Mouse (Mus musculus): ENCODE data around the gene Sfxn1. TPM values are rescaled to one million over a fixed set of nuclear protein-coding genes. Genes with fewer than 3 reads are reported as not detected.

The Sfxn1 gene
- polyA plus RNA-seq, 1 experiment from 2014 or later = 34.5 TPM

- Histone ChIP-seq H3K4me3 (ENCODE audit: low read depth, low read length) (no peak overlapping the region), H3K9me3 (ENCODE audit: control insufficient read depth, low read length) (no peaks in the 10 kb centered on the region), H3K27me3 (ENCODE audit: control insufficient read depth, insufficient read depth, low read length) (no peaks in the 10 kb centered on the region), H3K4me1 (replicated peaks; ENCODE audit: control insufficient read depth, insufficient read depth) (no peaks in the 10 kb centered on the region), H3K36me3 (ENCODE audit: control insufficient read depth, insufficient read depth, low read length) (peaks cover 17% of the 10 kb centered on the region), H3K27ac (replicated peaks) (no peak overlapping the region), H3K9ac (ENCODE audit: low read length) (no peak overlapping the region), H3K4me2 (replicated peaks; ENCODE audit: low read depth) (no peak overlapping the region)
- ATAC-seq (ENCODE audit: low FRiP score, low TSS enrichment) (no peak), DNase-seq (ENCODE audit: low spot score) (no peak)
- TF ChIP-seq EP300 (optimal IDR thresholded peaks at IDR 0.05) (no peak), CTCF (IDR thresholded peaks at IDR 0.05; ENCODE audit: low read depth) (no peak)
- WGBS = 74% methylated on average over 6 of the region's 6 CpGs
Measured at GRCm38 (mm10) chr13:54091719-54092118, 20.1 kb downstream of the Sfxn1 start.

DNA sequence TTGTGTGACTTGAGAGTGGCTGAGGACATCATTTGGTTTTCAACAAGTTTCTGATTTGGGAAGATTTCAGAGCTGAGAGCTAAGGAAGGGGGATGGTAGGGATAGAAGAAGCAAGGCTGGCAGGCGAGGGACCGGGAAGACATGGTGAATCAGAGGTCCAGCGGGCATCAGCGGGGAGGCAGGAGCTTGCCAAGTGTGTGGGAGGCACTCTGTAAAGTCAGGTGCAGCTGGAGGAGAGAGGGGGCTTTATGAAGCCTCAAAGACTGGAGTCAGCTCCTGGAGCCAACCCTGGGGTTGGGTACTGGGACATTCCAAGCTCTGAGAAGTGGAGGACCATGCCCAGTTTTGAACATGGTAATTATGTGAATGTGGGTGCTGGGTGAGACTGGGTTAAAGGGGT is 22.7 kb downstream of the Sfxn1 start:
- Histone ChIP-seq H3K4me3 (ENCODE audit: low read depth, low read length) (no peak overlapping the region), H3K27ac (replicated peaks) (no peak overlapping the region), H3K27me3 (ENCODE audit: control insufficient read depth, insufficient read depth, low read length) (no peaks in the 10 kb centered on the region), H3K4me1 (replicated peaks; ENCODE audit: control insufficient read depth, insufficient read depth) (no peaks in the 10 kb centered on the region), H3K4me2 (replicated peaks; ENCODE audit: low read depth) (no peak overlapping the region), H3K9ac (ENCODE audit: low read length) (no peak overlapping the region), H3K36me3 (ENCODE audit: control insufficient read depth, insufficient read depth, low read length) (peaks cover 13% of the 10 kb centered on the region), H3K9me3 (ENCODE audit: control insufficient read depth, low read length) (no peaks in the 10 kb centered on the region)
- no peak for DNase-seq (ENCODE audit: low spot score)
- WGBS = 88% methylated on average over 4 of the region's 4 CpGs
- ATAC-seq (ENCODE audit: low FRiP score, low TSS enrichment) = no peak
- TF ChIP-seq CTCF (IDR thresholded peaks at IDR 0.05; ENCODE audit: low read depth) = no peak
- no peak for TF ChIP-seq EP300 (optimal IDR thresholded peaks at IDR 0.05)

DNA sequence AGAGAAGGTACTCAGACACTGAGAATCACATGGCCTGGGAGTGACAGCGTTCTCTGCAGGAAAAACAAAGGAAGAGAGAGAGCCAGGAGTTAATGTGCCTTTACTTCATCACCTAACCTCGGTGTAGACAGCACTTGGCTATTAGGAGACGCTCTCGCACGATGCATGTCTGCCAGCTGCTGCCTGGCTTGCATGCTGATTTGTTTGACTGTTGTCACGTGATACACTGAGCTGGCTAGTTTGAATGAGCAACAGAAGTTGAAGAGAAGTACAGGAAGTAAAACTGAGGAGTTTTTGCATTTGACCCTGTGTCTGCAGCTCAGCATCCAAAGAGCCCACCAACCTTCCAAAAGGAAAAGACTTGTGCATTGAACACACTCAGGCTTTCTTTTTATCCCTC is 23.3 kb downstream of the Sfxn1 start:
- 69% methylated on average over 6 of the region's 6 CpGs for WGBS
- peaks cover 13% of the 10 kb centered on the region for H3K36me3 ChIP-seq (ENCODE audit: control insufficient read depth, insufficient read depth, low read length)
- no peak for DNase-seq (ENCODE audit: low spot score)
- H3K27me3 ChIP-seq (ENCODE audit: control insufficient read depth, insufficient read depth, low read length) = no peaks in the 10 kb centered on the region
- TF ChIP-seq CTCF (IDR thresholded peaks at IDR 0.05; ENCODE audit: low read depth) (no peak), EP300 (optimal IDR thresholded peaks at IDR 0.05) (no peak)
- H3K4me1 ChIP-seq (replicated peaks; ENCODE audit: control insufficient read depth, insufficient read depth) = no peaks in the 10 kb centered on the region
- no peak overlapping the region for H3K4me3 ChIP-seq (ENCODE audit: low read depth, low read length)
- no peak overlapping the region for H3K27ac ChIP-seq (replicated peaks)
- H3K9me3 ChIP-seq (ENCODE audit: control insufficient read depth, low read length) = no peaks in the 10 kb centered on the region
- ATAC-seq (ENCODE audit: low FRiP score, low TSS enrichment) = no peak
- no peak overlapping the region for H3K4me2 ChIP-seq (replicated peaks; ENCODE audit: low read depth)
- H3K9ac ChIP-seq (ENCODE audit: low read length) = no peak overlapping the region

- Histone ChIP-seq H3K27me3 (ENCODE audit: control insufficient read depth, insufficient read depth, low read length) (no peaks in the 10 kb centered on the region), H3K4me3 (ENCODE audit: low read depth, low read length) (no peak overlapping the region), H3K4me1 (replicated peaks; ENCODE audit: control insufficient read depth, insufficient read depth) (no peaks in the 10 kb centered on the region), H3K4me2 (replicated peaks; ENCODE audit: low read depth) (no peak overlapping the region), H3K9ac (ENCODE audit: low read length) (no peak overlapping the region), H3K9me3 (ENCODE audit: control insufficient read depth, low read length) (no peaks in the 10 kb centered on the region), H3K27ac (replicated peaks) (no peak overlapping the region), H3K36me3 (ENCODE audit: control insufficient read depth, insufficient read depth, low read length) (peaks cover 13% of the 10 kb centered on the region)
- no peak for ATAC-seq (ENCODE audit: low FRiP score, low TSS enrichment)
- 79% methylated on average over 8 of the region's 8 CpGs for WGBS
- no peak for DNase-seq (ENCODE audit: low spot score)
- no peak for TF ChIP-seq CTCF (IDR thresholded peaks at IDR 0.05; ENCODE audit: low read depth)
- TF ChIP-seq EP300 (optimal IDR thresholded peaks at IDR 0.05) = no peak
Measured at GRCm38 (mm10) chr13:54095721-54096120, 24.1 kb downstream of the Sfxn1 start.

- Histone ChIP-seq H3K9me3 (ENCODE audit: control insufficient read depth, low read length) (no peaks in the 10 kb centered on the region), H3K36me3 (ENCODE audit: control insufficient read depth, insufficient read depth, low read length) (peaks cover 10% of the 10 kb centered on the region), H3K9ac (ENCODE audit: low read length) (no peak overlapping the region), H3K4me3 (ENCODE audit: low read depth, low read length) (no peak overlapping the region), H3K27ac (replicated peaks) (no peak overlapping the region), H3K4me2 (replicated peaks; ENCODE audit: low read depth) (no peak overlapping the region), H3K27me3 (ENCODE audit: control insufficient read depth, insufficient read depth, low read length) (no peaks in the 10 kb centered on the region), H3K4me1 (replicated peaks; ENCODE audit: control insufficient read depth, insufficient read depth) (no peaks in the 10 kb centered on the region)
- TF ChIP-seq EP300 (optimal IDR thresholded peaks at IDR 0.05) = no peak
- no peak for TF ChIP-seq CTCF (IDR thresholded peaks at IDR 0.05; ENCODE audit: low read depth)
- WGBS = 90% methylated on average over 4 of the region's 4 CpGs
- DNase-seq (ENCODE audit: low spot score) (no peak), ATAC-seq (ENCODE audit: low FRiP score, low TSS enrichment) (no peak)
Measured at GRCm38 (mm10) chr13:54097227-54097626, 25.6 kb downstream of the Sfxn1 start.

DNA sequence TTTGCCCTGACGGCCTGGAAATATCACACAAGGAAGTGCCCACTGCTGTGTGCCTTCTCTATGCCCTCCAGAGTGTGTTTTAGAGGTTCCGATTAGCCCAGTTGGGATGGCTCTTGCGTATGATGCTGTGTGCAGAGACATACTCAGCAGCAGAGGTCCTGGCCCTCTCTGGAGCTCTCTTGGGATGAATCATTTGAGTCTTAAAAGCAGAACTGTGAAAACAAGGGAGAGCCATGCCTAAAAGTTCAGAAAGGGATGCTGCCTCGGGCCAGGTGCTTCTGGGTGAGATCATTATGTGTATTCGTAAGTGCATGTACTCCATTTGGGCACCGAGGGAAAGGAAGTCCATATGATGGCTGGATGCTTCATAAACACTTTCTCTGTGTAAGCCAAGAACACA is 26.1 kb downstream of the Sfxn1 start:
- Histone ChIP-seq H3K27me3 (ENCODE audit: control insufficient read depth, insufficient read depth, low read length) (no peaks in the 10 kb centered on the region), H3K4me3 (ENCODE audit: low read depth, low read length) (no peak overlapping the region), H3K27ac (replicated peaks) (no peak overlapping the region), H3K36me3 (ENCODE audit: control insufficient read depth, insufficient read depth, low read length) (peaks cover 5% of the 10 kb centered on the region), H3K9me3 (ENCODE audit: control insufficient read depth, low read length) (no peaks in the 10 kb centered on the region), H3K4me2 (replicated peaks; ENCODE audit: low read depth) (no peak overlapping the region), H3K4me1 (replicated peaks; ENCODE audit: control insufficient read depth, insufficient read depth) (no peaks in the 10 kb centered on the region), H3K9ac (ENCODE audit: low read length) (no peak overlapping the region)
- TF ChIP-seq CTCF (IDR thresholded peaks at IDR 0.05; ENCODE audit: low read depth) = no peak
- no peak for TF ChIP-seq EP300 (optimal IDR thresholded peaks at IDR 0.05)
- no peak for ATAC-seq (ENCODE audit: low FRiP score, low TSS enrichment)
- no peak for DNase-seq (ENCODE audit: low spot score)
- WGBS = 88% methylated on average over 6 of the region's 6 CpGs

All from stomach, postnatal 0 days (tissue).